Mouse (Mus musculus) hindbrain, embryonic 13.5 days (tissue): ENCODE data around the gene Hesx1. TPM values are rescaled to one million over a fixed set of nuclear protein-coding genes. Genes with fewer than 3 reads are reported as not detected.
"Not testable (repeated sequence)": the region's sequence is repeated elsewhere in the genome, so short reads cannot be mapped to it uniquely, and the experiment has no call there.

ENCODE experiments used
- ATAC-seq: fragments of 200-750 bp; cut with Nextera tagmentation; 2 replicates; pipeline ENCODE4 v1.8.0; 2017; ENCODE audit warnings: moderate TSS enrichment; ENCODE audit not compliant: low FRiP score
- H3K27ac ChIP-seq: fragments of 300-500 bp; sonication (generic); 2 replicates; pipeline ENCODE4 v1.5.1; 2015; ENCODE audit warnings: inconsistent platforms, mild to moderate bottlenecking, moderate library complexity
- H3K27me3 ChIP-seq: fragments of 300-500 bp; sonication (generic); 2 replicates; pipeline ENCODE4 v1.6.1; 2015; ENCODE audit warnings: mild to moderate bottlenecking, inconsistent platforms
- H3K36me3 ChIP-seq: fragments of 300-500 bp; sonication (generic); 2 replicates; pipeline ENCODE4 v1.6.1; 2015; ENCODE audit warnings: mild to moderate bottlenecking, inconsistent platforms
- H3K4me1 ChIP-seq: fragments of 300-500 bp; sonication (generic); replicated peaks from 2 replicates; pipeline ENCODE4 v1.6.1; 2015; ENCODE audit warnings: inconsistent platforms
- H3K4me2 ChIP-seq: fragments of 300-500 bp; sonication (generic); 2 replicates; pipeline ENCODE4 v1.6.1; 2015; ENCODE audit warnings: inconsistent platforms, mild to moderate bottlenecking, moderate library complexity
- H3K4me3 ChIP-seq: fragments of 300-500 bp; sonication (generic); 2 replicates; pipeline ENCODE4 v1.5.1; 2015; ENCODE audit warnings: mild to moderate bottlenecking, inconsistent platforms
- H3K9ac ChIP-seq: fragments of 300-500 bp; sonication (generic); 2 replicates; pipeline ENCODE4 v1.6.1; 2015; ENCODE audit warnings: mild to moderate bottlenecking, inconsistent platforms
- H3K9me3 ChIP-seq: fragments of 300-500 bp; sonication (generic); 2 replicates; pipeline ENCODE4 v1.6.1; 2016; ENCODE audit warnings: inconsistent platforms
- WGBS: fragments of 180-500 bp; shearing (Covaris S2); methylation state at CpG from one replicate; pipeline ENCODE4 v1.1.7; 2015; 5-methylcytosine and 5-hydroxymethylcytosine counted together
- polyA plus RNA-seq: library from polyadenylated mRNA; unstranded; fragments of >200 nt; fragmentation: Nextera tagmentation; extraction: Ambion mirVana; gene quantifications from 2 replicates; pipeline ENCODE4 v1.2.1, GENCODE M21; 2015

Hesx1 gene
- polyA plus RNA-seq, result not detected in 2 replicates

- H3K9me3 ChIP-seq, result no peaks in the 10 kb centered on the region
- H3K27me3 ChIP-seq, result peaks cover under 1% of the 10 kb centered on the region; the same call in 1 of the 2 replicates
- 0 out of 2 replicates have a peak, but pooled peaks cover 6% of the 10 kb centered on the region for H3K4me1 ChIP-seq
- peak within 1 kb of the TSS; percentile 35 for H3K4me3 ChIP-seq
- no peaks in the 10 kb centered on the region for H3K36me3 ChIP-seq
- H3K27ac ChIP-seq, result no peak within 1 kb of the TSS
- ATAC-seq, result no peak
- H3K9ac ChIP-seq, result peak within 1 kb of the TSS; percentile 51
- WGBS, result 8% methylated on average over 16 of the region's 16 CpGs
- peak within 1 kb of the TSS; percentile 54 for H3K4me2 ChIP-seq
Observed at GRCm38 (mm10) chr14:26994211-26994741, at the start of gene Hesx1. Gene Hesx1, plus strand, starts transcription at chr14:26994416.

GRCm38 (mm10) chr14:26956139-26956538 is 38.1 kb upstream of the Hesx1 start:
- not testable (repeated sequence) for H3K9me3 ChIP-seq, H3K4me1 ChIP-seq, ATAC-seq, H3K27ac ChIP-seq, H3K9ac ChIP-seq, H3K4me2 ChIP-seq, H3K4me3 ChIP-seq, H3K27me3 ChIP-seq
- WGBS, result 58% methylated on average over 2 of the region's 2 CpGs
- peaks cover 37% of the 10 kb centered on the region for H3K36me3 ChIP-seq

GRCm38 (mm10) chr14:26960518-26960917 is 33.7 kb upstream of the Hesx1 start:
- no peak overlapping the region for H3K4me3 ChIP-seq
- no peak for ATAC-seq
- no peaks in the 10 kb centered on the region for H3K27me3 ChIP-seq
- H3K36me3 ChIP-seq, result peaks cover 35% of the 10 kb centered on the region
- no peak overlapping the region for H3K27ac ChIP-seq
- H3K4me2 ChIP-seq, result no peak overlapping the region
- 83% methylated on average over 1 of the region's 1 CpGs for WGBS
- H3K9ac ChIP-seq, result no peak overlapping the region
- H3K9me3 ChIP-seq, result no peaks in the 10 kb centered on the region
- H3K4me1 ChIP-seq, result no peaks in the 10 kb centered on the region

GRCm38 (mm10) chr14:26969164-26969563 is 25.1 kb upstream of the Hesx1 start:
- 0 out of 2 replicates have a peak, but pooled peaks cover 3% of the 10 kb centered on the region for H3K27me3 ChIP-seq
- 82% methylated on average over 3 of the region's 3 CpGs for WGBS
- peak overlapping the region; percentile 96; the same call in 1 of the 2 replicates for H3K27ac ChIP-seq

GRCm38 (mm10) chr14:26969856-26970407 is 24.3 kb upstream of the Hesx1 start:
- Histone ChIP-seq H3K4me3 (peak overlapping the region; percentile 88), H3K36me3 (0 out of 2 replicates have a peak, but pooled peaks cover 3% of the 10 kb centered on the region), H3K27ac (peak overlapping the region; percentile 96), H3K9ac (peak overlapping the region; percentile 94), H3K9me3 (no peaks in the 10 kb centered on the region), H3K4me2 (peak overlapping the region; percentile 67), H3K4me1 (peaks cover 22% of the 10 kb centered on the region), H3K27me3 (0 out of 2 replicates have a peak, but pooled peaks cover 3% of the 10 kb centered on the region)
- WGBS, result under 1% methylated on average over 62 of the region's 62 CpGs
- ATAC-seq, result peak; percentile 91

More at GRCm38 (mm10) chr14:26969164-26969563, 25.1 kb upstream of the Hesx1 start:
- 0 out of 2 replicates have a peak, but pooled peaks cover 3% of the 10 kb centered on the region for H3K36me3 ChIP-seq
- H3K9ac ChIP-seq, result peak overlapping the region; percentile 94
- no peaks in the 10 kb centered on the region for H3K9me3 ChIP-seq
- peak overlapping the region; percentile 67 for H3K4me2 ChIP-seq
- peak overlapping the region; percentile 88 for H3K4me3 ChIP-seq
- ATAC-seq, result no peak
- H3K4me1 ChIP-seq, result peaks cover 22% of the 10 kb centered on the region

GRCm38 (mm10) chr14:26970439-26970932 is 23.7 kb upstream of the Hesx1 start:
- under 1% methylated on average over 39 of the region's 53 CpGs for WGBS
- peak overlapping the region; percentile 96 for H3K27ac ChIP-seq
- peak; percentile 98 for ATAC-seq
- no peaks in the 10 kb centered on the region for H3K36me3 ChIP-seq
- peak overlapping the region; percentile 94 for H3K9ac ChIP-seq
- peak overlapping the region; percentile 88 for H3K4me3 ChIP-seq
- peaks cover 22% of the 10 kb centered on the region for H3K4me1 ChIP-seq
- 0 out of 2 replicates have a peak, but pooled peaks cover 3% of the 10 kb centered on the region for H3K27me3 ChIP-seq
- peak overlapping the region; percentile 67 for H3K4me2 ChIP-seq
- H3K9me3 ChIP-seq, result no peaks in the 10 kb centered on the region

GRCm38 (mm10) chr14:26971106-26971789 is 23.0 kb upstream of the Hesx1 start, which contains the start of gene Appl1:
Gene Appl1, minus strand, starts transcription at chr14:26971232.
- WGBS, result 45% methylated on average over 10 of the region's 10 CpGs
- Histone ChIP-seq H3K36me3 (no peaks in the 10 kb centered on the region), H3K27ac (peak within 1 kb of the TSS; percentile 96), H3K4me3 (peak within 1 kb of the TSS; percentile 88), H3K4me1 (peaks cover 23% of the 10 kb centered on the region), H3K27me3 (0 out of 2 replicates have a peak, but pooled peaks cover 3% of the 10 kb centered on the region), H3K9me3 (no peaks in the 10 kb centered on the region), H3K4me2 (peak within 1 kb of the TSS; percentile 67), H3K9ac (peak within 1 kb of the TSS; percentile 94)
- no peak for ATAC-seq

GRCm38 (mm10) chr14:26973089-26973488 is 21.1 kb upstream of the Hesx1 start:
- Histone ChIP-seq H3K4me2 (no peak overlapping the region), H3K27ac (no peak overlapping the region), H3K36me3 (no peaks in the 10 kb centered on the region), H3K9ac (no peak overlapping the region), H3K4me3 (no peak overlapping the region), H3K9me3 (no peaks in the 10 kb centered on the region), H3K27me3 (0 out of 2 replicates have a peak, but pooled peaks cover 7% of the 10 kb centered on the region), H3K4me1 (peaks cover 26% of the 10 kb centered on the region)
- ATAC-seq, result no peak
- WGBS, result 90% methylated on average over 2 of the region's 2 CpGs

- ATAC-seq, result no peak
- H3K27ac ChIP-seq, result no peak overlapping the region
- no peak overlapping the region for H3K4me2 ChIP-seq
- H3K27me3 ChIP-seq, result 0 out of 2 replicates have a peak, but pooled peaks cover 7% of the 10 kb centered on the region
- WGBS, result 77% methylated on average over 3 of the region's 3 CpGs
- H3K36me3 ChIP-seq, result no peaks in the 10 kb centered on the region
- H3K4me3 ChIP-seq, result no peak overlapping the region
- H3K9me3 ChIP-seq, result 0 out of 2 replicates have a peak, but pooled peaks cover 2% of the 10 kb centered on the region
- H3K4me1 ChIP-seq, result peaks cover 15% of the 10 kb centered on the region
- H3K9ac ChIP-seq, result no peak overlapping the region
Observed at GRCm38 (mm10) chr14:26975490-26975889, 18.7 kb upstream of the Hesx1 start.

- no peak for ATAC-seq
- Histone ChIP-seq H3K27me3 (0 out of 2 replicates have a peak, but pooled peaks cover 7% of the 10 kb centered on the region), H3K4me2 (no peak overlapping the region), H3K27ac (no peak overlapping the region), H3K4me1 (peaks cover 15% of the 10 kb centered on the region), H3K9me3 (peaks cover 8% of the 10 kb centered on the region), H3K9ac (no peak overlapping the region), H3K4me3 (no peak overlapping the region), H3K36me3 (no peaks in the 10 kb centered on the region; the same call in 1 of the 2 replicates)
- whole genome bisulfite sequencing, result 23% methylated on average over 7 of the region's 7 CpGs
Observed at GRCm38 (mm10) chr14:26976212-26976611, 18.0 kb upstream of the Hesx1 start.

GRCm38 (mm10) chr14:26977500-26977899 is 16.7 kb upstream of the Hesx1 start:
- Histone ChIP-seq H3K27ac (no peak overlapping the region), H3K9ac (no peak overlapping the region), H3K4me1 (peaks cover 15% of the 10 kb centered on the region), H3K4me3 (no peak overlapping the region), H3K36me3 (no peaks in the 10 kb centered on the region; the same call in 1 of the 2 replicates), H3K9me3 (peaks cover 9% of the 10 kb centered on the region), H3K27me3 (0 out of 2 replicates have a peak, but pooled peaks cover 5% of the 10 kb centered on the region), H3K4me2 (no peak overlapping the region)
- WGBS, result 38% methylated on average over 2 of the region's 2 CpGs
- no peak for ATAC-seq

GRCm38 (mm10) chr14:26979808-26980207 is 14.4 kb upstream of the Hesx1 start:
- Histone ChIP-seq H3K36me3 (no peaks in the 10 kb centered on the region; the same call in 1 of the 2 replicates), H3K4me1 (peaks cover 15% of the 10 kb centered on the region), H3K27ac (no peak overlapping the region), H3K9me3 (peaks cover 9% of the 10 kb centered on the region), H3K9ac (no peak overlapping the region), H3K27me3 (0 out of 2 replicates have a peak, but pooled peaks cover 4% of the 10 kb centered on the region), H3K4me2 (no peak overlapping the region), H3K4me3 (no peak overlapping the region)
- 83% methylated on average over 3 of the region's 3 CpGs for WGBS
- ATAC-seq, result no peak
